Mouse (Mus musculus): ENCODE data around the gene Gm40193.

- TF ChIP-seq POLR2A (IDR thresholded peaks at IDR 0.05; ENCODE audit: control insufficient read depth, low read depth, low read length) (no peak), CTCF (IDR thresholded peaks at IDR 0.05; ENCODE audit: control insufficient read depth, insufficient read depth, insufficient replicate concordance, low read depth, low read length) (no peak)
Measured at GRCm38 (mm10) chr11:70572348-70572902, 39.7 kb upstream of the Gm40193 start.
